Mouse (Mus musculus) testis, adult 2 months (tissue): Measurements from ENCODE around the gene Zmiz1. TPM values are rescaled to one million over a fixed set of nuclear protein-coding genes. Genes with fewer than 3 reads are reported as not detected.
A peak's percentile ranks its signal among the peaks of the same experiment; 100 is the strongest.

ENCODE experiments used
- H3K27ac ChIP-seq: fragments of 200-500 bp; 2 replicates; pipeline ENCODE4 v1.5.1; 2012; ENCODE audit warnings: low read depth, low read length; ENCODE audit not compliant: control insufficient read depth, insufficient read depth
- H3K27me3 ChIP-seq: fragments of 200-500 bp; 2 replicates; pipeline ENCODE4 v1.6.1; 2012; ENCODE audit warnings: mild to moderate bottlenecking, low read length, moderate library complexity; ENCODE audit not compliant: control insufficient read depth, insufficient read depth
- H3K36me3 ChIP-seq: fragments of 200-500 bp; 2 replicates; pipeline ENCODE4 v1.6.1; 2012; ENCODE audit warnings: mild to moderate bottlenecking, low read length; ENCODE audit not compliant: control insufficient read depth, insufficient read depth
- H3K4me1 ChIP-seq: fragments of 200-500 bp; 2 replicates; pipeline ENCODE4 v1.6.1; 2012; ENCODE audit warnings: low read length; ENCODE audit not compliant: control insufficient read depth, insufficient read depth
- H3K4me3 ChIP-seq: fragments of 200-500 bp; 2 replicates; pipeline ENCODE4 v1.5.1; 2012; ENCODE audit warnings: low read depth, mild to moderate bottlenecking, low read length, moderate library complexity, mixed read lengths; ENCODE audit not compliant: control insufficient read depth
- CTCF ChIP-seq: fragments of 200-500 bp; IDR thresholded peaks from 2 replicates; pipeline ENCODE4 v1.5.1; 2012; ENCODE audit warnings: low read depth, mild to moderate bottlenecking, inconsistent platforms, low read length, moderate library complexity; ENCODE audit not compliant: control insufficient read depth, insufficient read depth, insufficient replicate concordance
- POLR2A ChIP-seq: fragments of 200-500 bp; IDR thresholded peaks from 2 replicates; pipeline ENCODE4 v1.6.1; 2012; ENCODE audit warnings: low read depth, mild to moderate bottlenecking, inconsistent platforms, low read length, moderate library complexity; ENCODE audit not compliant: control insufficient read depth
- polyA plus RNA-seq: library from polyadenylated mRNA; depleted of rRNA; stranded (reverse); fragments of >200 nt; gene quantifications from 2 replicates; pipeline ENCODE4 v1.2.3, GENCODE M21; 2012

The Zmiz1 gene
- polyA plus RNA-seq, 1 experiment: 9.1 TPM

GRCm38 (mm10) chr14:25645717-25646116 is 186.7 kb downstream of the Zmiz1 start:
- Histone ChIP-seq H3K4me3 (no peak overlapping the region), H3K27ac (no peak overlapping the region), H3K36me3 (no peaks in the 10 kb centered on the region), H3K4me1 (no peaks in the 10 kb centered on the region), H3K27me3 (no peaks in the 10 kb centered on the region)
- no peak for TF ChIP-seq CTCF
- TF ChIP-seq POLR2A: no peak

DNA sequence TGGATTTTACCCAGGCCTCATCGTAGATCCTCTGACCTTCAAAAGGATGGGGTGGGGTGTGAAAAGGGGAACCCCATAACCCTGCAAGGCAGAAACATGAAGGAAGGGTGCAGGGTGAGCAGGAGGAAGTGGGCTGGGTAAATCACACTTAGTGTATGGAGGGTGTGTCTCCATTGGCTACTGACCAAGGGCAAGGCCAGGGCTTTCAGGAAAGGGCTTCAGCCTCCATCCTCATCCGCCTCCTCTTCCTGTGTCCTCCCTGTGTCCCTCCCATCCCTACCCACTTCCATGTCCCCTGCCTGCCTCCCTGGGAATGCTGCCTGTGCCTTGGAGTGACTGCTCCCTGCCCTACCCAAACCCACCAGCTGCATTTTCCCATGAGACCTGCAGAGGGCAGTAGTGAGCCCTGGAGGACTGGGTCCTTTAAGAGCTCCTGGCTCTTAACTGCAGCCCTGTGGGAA is 187.2 kb downstream of the Zmiz1 start:
- Histone ChIP-seq H3K4me1 (no peaks in the 10 kb centered on the region), H3K4me3 (no peak overlapping the region), H3K27ac (no peak overlapping the region), H3K36me3 (no peaks in the 10 kb centered on the region), H3K27me3 (no peaks in the 10 kb centered on the region)
- no peak for TF ChIP-seq POLR2A
- peak; percentile 93 for TF ChIP-seq CTCF

GRCm38 (mm10) chr14:25651131-25651530 is 192.1 kb downstream of the Zmiz1 start:
- no peaks in the 10 kb centered on the region for H3K36me3 ChIP-seq
- H3K27me3 ChIP-seq: no peaks in the 10 kb centered on the region
- no peak overlapping the region for H3K27ac ChIP-seq
- H3K4me3 ChIP-seq: no peak overlapping the region
- TF ChIP-seq POLR2A (no peak), CTCF (no peak)
- H3K4me1 ChIP-seq: no peaks in the 10 kb centered on the region

DNA sequence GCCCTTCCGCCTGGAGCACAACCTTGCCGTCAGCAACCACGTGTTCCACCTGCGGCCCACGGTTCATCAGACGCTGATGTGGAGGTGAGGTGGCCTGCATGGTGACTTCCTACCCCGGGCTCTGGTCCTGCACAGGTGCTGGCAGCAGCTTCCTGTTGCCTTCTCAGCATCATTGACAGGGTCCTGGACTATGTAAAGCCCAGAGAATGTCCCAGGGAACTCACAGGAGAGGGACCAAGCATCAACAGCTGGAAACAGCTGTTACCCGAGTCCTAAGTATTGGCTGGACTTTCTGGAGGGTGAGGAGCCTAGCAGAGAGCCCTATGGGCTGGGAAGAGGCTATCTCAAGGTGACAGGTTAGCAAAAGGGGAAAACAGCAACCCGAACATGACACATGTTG is 192.9 kb downstream of the Zmiz1 start:
- Histone ChIP-seq H3K27ac (no peak overlapping the region), H3K4me3 (no peak overlapping the region), H3K27me3 (no peaks in the 10 kb centered on the region), H3K4me1 (no peaks in the 10 kb centered on the region), H3K36me3 (no peaks in the 10 kb centered on the region)
- TF ChIP-seq CTCF: no peak
- no peak for TF ChIP-seq POLR2A

DNA sequence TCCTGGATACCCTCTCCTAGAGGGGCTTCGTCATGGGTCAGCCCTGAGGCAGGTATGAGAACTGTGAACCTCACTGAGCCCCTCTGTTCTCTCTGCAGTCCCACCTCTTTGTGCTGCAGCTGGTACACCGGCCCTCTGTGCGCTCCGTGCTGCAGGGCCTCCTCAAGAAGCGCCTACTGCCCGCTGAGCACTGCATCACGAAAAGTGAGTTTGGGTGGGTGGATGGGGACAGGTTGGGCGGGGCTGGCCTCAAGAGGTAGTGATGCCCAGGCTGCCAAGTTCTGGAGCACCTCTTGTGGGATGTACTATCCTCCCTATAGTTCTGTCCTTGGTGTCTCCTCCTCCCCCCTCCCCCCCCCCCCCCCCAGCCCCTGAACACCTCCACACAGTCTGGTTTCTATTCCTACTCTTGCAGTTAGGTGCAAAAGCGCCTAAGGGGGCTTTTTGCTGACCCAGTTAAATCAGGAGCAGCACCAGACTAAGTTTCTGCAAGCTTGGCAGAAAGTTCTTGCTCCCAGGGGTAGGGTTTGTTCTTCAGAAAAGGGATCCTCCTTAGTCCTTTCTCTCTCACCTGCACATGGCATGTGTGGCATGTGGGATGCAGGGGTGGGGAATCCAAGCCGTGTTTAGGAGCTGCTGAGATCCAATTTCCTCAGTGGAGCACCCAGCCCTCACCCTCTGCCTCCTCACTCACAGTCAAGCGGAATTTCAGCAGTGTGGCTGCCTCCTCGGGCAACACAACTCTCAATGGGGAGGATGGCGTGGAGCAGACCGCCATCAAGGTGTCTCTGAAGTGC is 195.6 kb downstream of the Zmiz1 start:
- TF ChIP-seq POLR2A (no peak), CTCF (no peak)
- no peaks in the 10 kb centered on the region for H3K4me1 ChIP-seq
- no peak overlapping the region for H3K4me3 ChIP-seq
- H3K27me3 ChIP-seq: no peaks in the 10 kb centered on the region
- no peak overlapping the region for H3K27ac ChIP-seq
- no peaks in the 10 kb centered on the region for H3K36me3 ChIP-seq

GRCm38 (mm10) chr14:25660661-25661060 is 201.7 kb downstream of the Zmiz1 start:
- Histone ChIP-seq H3K36me3 (no peaks in the 10 kb centered on the region), H3K27me3 (no peaks in the 10 kb centered on the region), H3K27ac (no peak overlapping the region), H3K4me3 (peak overlapping the region; percentile 84), H3K4me1 (peaks cover 9% of the 10 kb centered on the region)
- TF ChIP-seq POLR2A: no peak
- TF ChIP-seq CTCF: peak; percentile 31; the same call in 1 of the 2 replicates

DNA sequence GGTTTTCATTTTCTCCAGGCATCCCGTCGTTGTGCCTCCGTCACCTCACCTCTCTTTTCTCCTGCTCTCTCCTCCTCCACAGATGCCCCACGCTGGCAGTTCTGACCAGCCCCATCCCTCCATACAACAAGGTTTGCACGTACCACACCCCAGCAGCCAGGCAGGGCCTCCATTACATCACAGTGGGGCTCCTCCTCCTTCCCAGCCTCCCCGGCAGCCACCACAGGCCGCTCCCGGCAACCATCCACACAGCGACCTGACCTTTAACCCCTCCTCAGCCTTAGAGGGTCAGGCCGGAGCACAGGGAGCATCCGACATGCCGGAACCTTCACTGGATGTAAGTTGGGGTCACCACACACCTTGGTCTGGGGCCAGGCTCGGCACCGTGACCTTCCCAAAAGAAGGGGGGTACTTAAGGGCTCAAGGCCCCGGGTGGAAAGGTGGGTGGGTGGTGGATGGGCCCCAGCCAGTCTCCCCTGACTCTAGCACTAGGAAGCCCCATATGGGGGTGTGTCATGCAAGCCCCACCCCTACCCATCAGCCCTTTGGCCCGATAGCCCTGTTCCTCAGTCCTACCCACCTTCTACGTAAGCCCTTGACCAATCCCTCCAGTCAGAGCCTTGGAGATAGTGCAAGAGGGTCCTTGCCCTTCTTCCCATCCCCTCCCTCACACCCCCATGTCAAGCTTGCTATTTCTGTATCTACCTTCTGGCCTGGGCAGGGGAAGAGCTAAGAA is 202.4 kb downstream of the Zmiz1 start:
- Histone ChIP-seq H3K4me1 (peaks cover 9% of the 10 kb centered on the region), H3K4me3 (peak overlapping the region; percentile 84), H3K27ac (no peak overlapping the region), H3K36me3 (no peaks in the 10 kb centered on the region), H3K27me3 (no peaks in the 10 kb centered on the region)
- TF ChIP-seq POLR2A (peak; percentile 12; the same call in 1 of the 2 replicates), CTCF (no peak; the same call in 1 of the 2 replicates)
